Mouse (Mus musculus): Measurements from ENCODE around the gene Tmem178b. TPM values are rescaled to one million over a fixed set of nuclear protein-coding genes. Genes with fewer than 3 reads are reported as not detected.

Tmem178b gene
- total RNA-seq (2021): 100 to 1,000 TPM; 258 to 291 TPM

DNA sequence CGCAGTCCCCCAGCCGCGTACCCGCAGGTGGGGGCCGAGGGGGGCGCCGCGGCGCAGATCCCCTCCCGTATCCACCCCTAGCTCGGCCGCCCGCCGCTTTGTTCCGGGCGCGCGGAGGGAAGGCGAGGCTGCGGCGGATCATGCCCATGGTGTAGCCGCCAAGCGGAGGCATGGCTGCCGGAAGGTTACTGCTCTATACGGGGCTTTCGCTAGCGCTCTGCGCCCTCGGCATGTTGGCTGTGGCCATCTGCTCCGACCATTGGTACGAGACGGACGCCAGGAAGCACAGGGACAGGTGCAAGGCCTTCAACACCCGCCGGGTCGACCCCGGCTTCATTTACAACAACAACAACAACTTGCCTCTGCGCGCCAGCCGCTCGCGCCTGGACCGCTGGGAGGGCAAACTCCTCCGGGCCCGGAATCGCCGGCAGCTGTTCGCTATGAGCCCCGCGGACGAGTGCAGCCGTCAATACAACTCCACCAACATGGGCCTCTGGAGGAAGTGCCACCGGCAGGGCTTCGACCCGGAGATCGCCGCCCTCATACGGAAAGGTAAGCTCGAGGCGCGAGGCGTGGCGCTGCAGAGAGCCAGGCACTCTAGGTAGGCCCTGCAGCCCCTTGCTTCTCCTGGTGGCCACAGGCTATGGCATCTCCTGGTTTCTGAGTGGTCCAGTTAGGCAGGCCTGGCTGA lies at the start of gene Tmem178b:
Tmem178b (plus strand) TSS at position 371 of the 691 bp plus-strand sequence.
- intact Hi-C loops (cut with DNase I): loop anchor here (2.0 to 10.0 kb wide), 5 partner anchors 176 to 519 kb away; no protein-coding TSS in a partner anchor
- peak; percentile 63 for DNase-seq

- no peak for DNase-seq
- intact Hi-C loops (cut with DNase I): no loop called here
These were observed 44.3 kb upstream of the Tmem178b start for GRCm38 (mm10) chr6:39828736-39829135.

DNA sequence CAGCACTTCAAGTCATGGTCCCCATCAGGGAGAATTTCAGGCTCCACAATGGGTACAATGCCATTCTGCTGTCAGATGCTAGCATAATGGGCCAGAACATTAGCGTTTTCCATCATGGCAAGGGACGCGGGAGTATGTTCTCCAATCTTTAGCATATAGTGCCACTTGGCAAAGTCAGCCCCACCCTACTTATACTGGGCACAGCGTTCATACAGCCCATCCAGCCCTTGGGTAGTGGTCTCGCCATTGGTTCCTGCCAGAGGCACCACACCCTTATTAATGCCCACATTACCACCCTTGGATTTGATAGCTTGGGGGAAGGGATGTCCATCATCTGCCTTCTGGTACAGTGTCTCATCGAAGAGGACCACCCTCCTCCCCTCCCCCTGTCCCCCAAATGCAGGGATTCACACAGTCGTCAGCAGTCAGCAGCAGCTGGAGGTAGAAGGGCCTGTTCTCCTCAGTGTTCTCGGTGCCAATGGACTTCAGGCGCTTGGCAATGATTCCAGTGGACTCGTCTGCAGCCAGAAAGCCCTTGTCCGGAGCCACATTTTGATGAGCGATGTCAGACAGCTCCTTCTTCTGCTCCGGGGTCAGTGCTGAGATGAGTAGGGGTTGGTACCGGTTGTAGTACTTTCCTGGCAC lies 29.3 kb upstream of the Tmem178b start:
- intact Hi-C loops (cut with DNase I): no loop called here

GRCm38 (mm10) chr6:39847538-39847937 lies 25.5 kb upstream of the Tmem178b start:
- DNase-seq: no peak
- intact Hi-C loops (cut with DNase I): no loop called here

More for the DNA sequence above, 29.3 kb upstream of the Tmem178b start:
- peak; percentile 41 for DNase-seq

DNA sequence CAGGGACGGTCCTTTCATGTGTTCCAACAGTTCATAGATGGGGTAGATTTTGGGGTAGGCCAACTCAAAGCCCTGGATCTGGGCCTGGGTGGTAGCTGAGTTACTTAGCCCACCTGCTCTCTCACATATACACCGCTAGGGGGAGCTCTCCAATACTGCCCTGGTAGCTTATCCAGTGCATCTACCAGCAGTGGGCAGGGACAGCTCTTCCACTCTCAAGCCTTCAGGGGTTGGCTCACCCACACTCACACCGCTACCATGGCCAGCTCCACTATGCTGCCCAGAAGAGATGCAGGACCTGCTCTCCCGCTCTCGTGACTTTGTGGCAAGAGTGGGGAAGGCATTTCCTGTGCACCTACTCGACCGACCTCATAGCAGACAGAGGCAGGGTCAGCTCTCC lies 24.3 kb upstream of the Tmem178b start:
- intact Hi-C loops (cut with DNase I): no loop called here
- DNase-seq: no peak

- intact Hi-C loops (cut with DNase I): no loop called here
- no peak for DNase-seq
These were observed 23.4 kb upstream of the Tmem178b start for GRCm38 (mm10) chr6:39849667-39850066.

GRCm38 (mm10) chr6:39870271-39871135 lies 2.6 kb upstream of the Tmem178b start:
- intact Hi-C loops (cut with DNase I): loop anchor here (5.0 to 10.0 kb wide), 4 partner anchors 264 to 522 kb away; no protein-coding TSS in a partner anchor
- peak; percentile 86 for DNase-seq

DNA sequence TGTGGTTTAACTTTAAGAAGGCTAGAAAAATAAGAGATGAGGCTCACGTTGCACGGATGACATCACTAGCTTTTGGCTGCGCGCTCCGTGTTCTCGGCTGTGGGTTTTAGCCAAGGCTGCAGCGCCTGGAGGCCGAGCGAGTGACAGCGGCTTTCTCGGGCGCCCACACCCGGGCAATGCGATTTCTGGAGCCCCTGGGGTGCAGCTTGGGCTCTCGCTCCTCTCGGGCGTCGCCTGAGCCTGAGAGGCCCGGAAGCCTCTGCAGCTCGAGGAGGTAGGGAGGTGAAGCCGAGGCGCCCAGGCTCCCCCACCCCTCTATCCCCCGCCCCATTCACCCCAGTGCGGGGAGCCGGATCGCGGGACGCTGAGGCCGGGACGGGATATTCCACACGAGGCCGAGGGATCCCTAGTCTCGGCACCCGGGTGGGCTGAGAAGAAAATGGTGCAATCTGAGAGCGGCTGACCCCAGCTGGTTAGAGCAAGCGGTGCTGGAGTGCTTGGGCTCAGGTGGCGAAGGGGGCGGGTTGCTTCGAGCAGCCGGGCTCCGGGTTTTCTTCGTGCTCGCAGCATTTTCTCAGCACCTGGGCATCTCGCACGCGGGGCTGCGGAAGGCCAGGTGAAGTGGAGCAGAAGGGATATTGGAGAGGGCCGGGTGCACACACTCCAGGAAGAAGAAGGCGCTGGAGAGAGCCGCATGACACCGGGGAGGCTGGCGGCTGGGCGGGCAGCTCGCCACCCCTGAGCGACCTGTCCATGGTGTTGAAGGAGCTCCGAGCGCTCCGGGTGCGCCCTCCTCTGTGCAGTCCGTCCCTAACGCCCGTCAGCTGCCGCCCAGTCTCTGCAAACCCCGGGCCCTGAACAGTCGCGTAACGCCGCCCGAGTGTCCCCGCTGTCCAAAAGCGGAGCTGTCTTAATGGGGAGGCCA lies 1.4 kb upstream of the Tmem178b start:
- intact Hi-C loops (cut with DNase I): loop anchor here (2.0 to 10.0 kb wide), 5 partner anchors 177 to 521 kb away; no protein-coding TSS in a partner anchor

DNA sequence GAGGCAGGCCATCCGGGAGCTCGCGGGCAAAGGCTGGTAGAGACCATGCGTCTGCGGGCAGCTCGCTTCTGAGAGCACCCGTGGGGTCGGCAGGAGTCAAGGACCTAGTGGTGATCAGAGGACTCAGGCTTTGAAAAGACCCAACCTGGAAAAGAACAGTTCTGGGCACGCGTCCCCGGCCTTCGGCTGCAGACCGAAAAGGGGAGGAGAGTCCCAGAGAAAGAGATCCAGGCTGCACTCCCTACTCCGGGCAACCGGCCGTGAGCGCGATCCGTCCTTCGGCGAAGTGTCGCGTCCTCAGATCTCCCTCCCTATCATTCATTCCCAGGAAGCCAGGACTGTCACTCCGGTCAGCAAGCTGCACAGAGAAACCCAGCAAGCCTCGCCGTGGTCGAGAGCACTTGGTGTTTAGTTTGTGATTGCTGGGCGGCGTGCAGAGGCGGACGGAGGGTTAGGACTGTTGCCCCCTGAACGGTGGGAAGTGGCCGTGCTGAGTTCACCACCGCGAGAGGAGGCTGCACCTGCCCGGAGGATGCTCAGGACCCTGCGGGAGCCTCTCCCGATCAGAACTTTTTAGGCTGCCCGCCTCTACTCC lies 668 bp upstream of the Tmem178b start:
- DNase-seq: peak; percentile 64
- intact Hi-C loops (cut with DNase I): loop anchor here (2.0 to 10.0 kb wide), 5 partner anchors 176 to 520 kb away; no protein-coding TSS in a partner anchor

More for the DNA sequence above, 1.4 kb upstream of the Tmem178b start:
- DNase-seq: peak; percentile 88

DNA sequence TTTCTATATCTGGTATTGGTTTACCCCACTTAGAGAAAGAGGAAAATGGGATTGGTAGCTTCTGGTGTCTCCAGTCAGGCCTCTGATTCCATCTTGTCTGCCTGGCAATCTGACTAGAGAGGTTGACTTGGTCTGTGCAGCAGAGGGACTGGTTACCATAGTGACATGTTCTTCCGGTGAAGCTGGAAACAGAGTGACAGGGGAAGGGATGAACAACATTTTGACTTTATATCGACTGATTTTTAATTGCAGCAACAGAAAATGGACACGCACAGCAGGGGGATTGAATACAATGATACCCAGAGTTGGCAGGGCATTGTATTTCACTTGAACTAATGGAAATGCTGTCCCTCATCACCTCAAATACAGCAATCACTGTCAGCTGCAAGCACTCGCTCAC lies 2.1 kb downstream of the Tmem178b start:
- intact Hi-C loops (cut with DNase I): loop anchor here (10.0 kb wide), 2 partner anchors 260 to 360 kb away; no protein-coding TSS in a partner anchor
- peak; percentile 20 for DNase-seq

GRCm38 (mm10) chr6:39876444-39876843 lies 3.4 kb downstream of the Tmem178b start:
- DNase-seq: no peak
- intact Hi-C loops (cut with DNase I): loop anchor here (10.0 kb wide), 2 partner anchors 258 to 358 kb away; no protein-coding TSS in a partner anchor

GRCm38 (mm10) chr6:39890811-39891210 lies 17.7 kb downstream of the Tmem178b start:
- no peak for DNase-seq
- intact Hi-C loops (cut with DNase I): no loop called here

- intact Hi-C loops (cut with DNase I): no loop called here
- no peak for DNase-seq
These were observed 23.4 kb downstream of the Tmem178b start for GRCm38 (mm10) chr6:39896500-39896899.

DNA sequence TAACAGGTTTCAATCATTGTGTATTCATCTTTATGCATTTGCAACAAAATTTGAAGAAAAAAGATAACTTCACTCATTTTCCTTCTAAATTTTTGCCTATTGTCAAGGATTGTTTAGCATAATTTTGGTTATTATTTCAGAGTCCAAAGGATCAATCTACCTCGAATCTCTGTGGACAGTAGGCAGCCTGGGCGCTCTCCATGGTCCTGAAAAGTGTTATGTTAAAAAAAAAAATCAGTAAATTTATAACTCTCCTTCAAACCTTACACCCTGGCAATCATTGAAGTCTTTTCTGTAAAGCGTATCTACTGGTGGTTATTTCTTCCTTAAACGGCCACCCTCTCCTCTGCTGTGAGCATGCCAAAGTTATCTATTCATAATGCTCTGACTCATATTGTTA lies 26.2 kb downstream of the Tmem178b start:
- intact Hi-C loops (cut with DNase I): no loop called here
- no peak for DNase-seq

DNA sequence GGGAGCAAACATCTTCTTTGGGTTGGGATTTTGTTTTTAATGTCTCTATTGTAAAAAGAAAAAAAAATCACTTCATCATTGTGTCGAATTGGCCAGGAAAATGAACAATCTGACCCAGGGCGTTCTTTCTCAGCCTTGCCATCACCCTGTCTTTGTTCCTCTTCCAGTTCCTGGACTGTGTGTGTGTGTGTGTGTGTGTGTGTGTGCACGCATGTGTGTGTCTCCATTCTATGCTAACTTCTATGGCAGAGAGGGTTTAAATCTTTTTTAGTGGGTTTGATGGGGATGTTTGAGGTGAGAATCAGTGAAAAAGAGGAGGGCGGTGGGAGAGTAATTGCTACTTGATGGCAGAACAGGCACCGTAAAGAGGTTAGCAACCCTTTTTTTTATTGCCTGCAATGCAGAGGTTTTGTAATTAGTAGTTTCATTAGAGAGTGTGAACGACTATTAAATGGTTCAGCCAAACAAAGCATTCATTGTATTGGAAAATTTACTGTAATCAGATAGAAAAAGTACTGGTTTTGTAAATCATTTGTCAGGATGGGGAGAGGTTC lies 30.2 kb downstream of the Tmem178b start:
- no peak for DNase-seq
- intact Hi-C loops (cut with DNase I): no loop called here

DNA sequence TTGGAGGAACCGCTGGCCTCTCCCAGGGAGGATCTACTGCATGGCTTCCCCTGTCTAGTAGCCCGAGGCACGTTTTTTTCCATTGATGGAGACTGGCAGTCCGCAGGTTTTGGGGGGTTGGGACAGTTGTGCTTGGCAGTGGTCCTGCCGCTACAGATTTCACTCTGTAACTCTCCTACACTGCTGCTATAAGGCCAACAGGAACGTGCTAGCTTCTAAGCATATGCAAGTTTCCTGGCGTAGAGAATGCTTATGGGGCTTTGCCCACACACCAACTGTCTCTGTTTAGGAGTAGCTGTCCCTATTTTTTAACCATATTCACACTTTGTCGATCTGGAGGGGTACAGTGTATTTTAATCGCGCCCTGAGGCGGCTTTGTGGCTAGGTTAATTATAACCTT lies 30.8 kb downstream of the Tmem178b start:
- DNase-seq: peak; percentile 19
- intact Hi-C loops (cut with DNase I): no loop called here

GRCm38 (mm10) chr6:39914956-39915355 lies 41.9 kb downstream of the Tmem178b start:
- peak; percentile 20 for DNase-seq
- intact Hi-C loops (cut with DNase I): no loop called here

DNA sequence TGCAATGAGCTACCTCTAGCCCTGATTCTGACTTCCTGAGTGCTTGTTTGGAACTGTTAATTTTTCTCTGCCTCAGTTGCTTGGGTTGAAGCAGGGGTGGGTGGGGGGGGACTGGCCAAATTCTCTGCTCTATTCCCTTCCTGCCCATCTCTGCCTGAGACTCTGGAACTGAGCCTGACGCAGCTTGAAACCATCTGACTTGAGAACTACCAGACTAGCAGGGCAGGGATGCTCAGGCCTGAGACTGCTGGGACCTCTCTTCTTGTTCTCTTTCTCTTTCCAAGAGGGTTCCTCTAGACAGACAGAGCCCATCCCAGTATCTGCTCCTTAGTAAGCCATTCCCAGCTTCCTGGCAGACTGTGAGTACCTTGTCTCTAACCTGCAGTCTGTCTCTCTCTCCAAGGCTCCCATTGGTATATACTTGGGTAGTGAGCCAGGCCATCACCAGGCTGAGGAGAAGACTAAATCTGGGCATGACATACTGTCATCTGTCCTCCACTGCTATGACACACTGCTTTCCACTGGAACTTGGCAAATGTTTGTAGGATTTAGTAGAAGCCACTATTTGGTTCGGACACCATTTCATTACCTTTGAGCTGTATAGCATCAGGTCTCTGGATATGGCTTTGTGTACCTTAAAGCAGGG lies 42.7 kb downstream of the Tmem178b start:
- DNase-seq: no peak

DNA sequence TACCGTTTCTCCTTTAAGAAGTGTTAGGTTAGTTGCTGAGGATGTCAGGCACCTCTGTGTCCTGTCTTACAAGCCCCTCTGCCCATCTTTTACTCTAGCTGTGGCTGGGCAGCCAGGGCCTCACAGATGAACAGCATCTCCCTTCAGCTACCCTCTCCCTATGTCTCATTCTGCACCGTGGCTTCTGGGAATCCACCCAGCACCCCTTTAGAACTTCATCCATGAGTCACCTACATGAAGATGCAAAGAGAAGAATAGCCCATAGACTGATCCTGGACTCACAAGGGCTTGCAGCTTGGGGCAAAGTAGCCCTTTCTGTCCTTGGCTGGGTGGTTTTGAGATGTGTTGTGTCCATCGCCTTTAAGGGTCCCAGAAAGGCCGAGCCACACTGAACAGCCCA lies 43.4 kb downstream of the Tmem178b start:
- intact Hi-C loops (cut with DNase I): no loop called here
- no peak for DNase-seq

More for the DNA sequence above, 42.7 kb downstream of the Tmem178b start:
- intact Hi-C loops (cut with DNase I): no loop called here

Measured in left cerebral cortex, postnatal 4 days (tissue).